Mouse (Mus musculus) intestine, postnatal 0 days (tissue): ENCODE results near the gene Aldh16a1. TPM values are rescaled to one million over a fixed set of nuclear protein-coding genes. Genes with fewer than 3 reads are reported as not detected.
A peak's percentile ranks its signal among the peaks of the same experiment; 100 is the strongest.

ENCODE experiments used
- ATAC-seq: fragments of 200-750 bp; cut with Nextera tagmentation; 2 replicates; pipeline ENCODE4 v1.8.0; 2017; ENCODE audit warnings: mild to moderate bottlenecking, moderate TSS enrichment, moderate library complexity
- H3K27ac ChIP-seq: fragments of 300-500 bp; sonication (generic); 2 replicates; pipeline ENCODE4 v1.5.1; 2014; ENCODE audit warnings: mild to moderate bottlenecking, low read depth, low read length, moderate library complexity
- H3K27me3 ChIP-seq: fragments of 300-500 bp; sonication (generic); replicated peaks from 2 replicates; pipeline ENCODE4 v1.6.1; 2014; ENCODE audit warnings: low read length, mixed read lengths; ENCODE audit not compliant: control insufficient read depth, insufficient read depth
- H3K36me3 ChIP-seq: fragments of 300-500 bp; sonication (generic); 2 replicates; pipeline ENCODE4 v1.6.1; 2014; ENCODE audit warnings: mild to moderate bottlenecking, moderate library complexity; ENCODE audit not compliant: control insufficient read depth, insufficient read depth
- H3K4me1 ChIP-seq: fragments of 300-500 bp; sonication (generic); replicated peaks from 2 replicates; pipeline ENCODE4 v1.6.1; 2014; ENCODE audit warnings: antibody characterized with exemption, low read length, mixed read lengths; ENCODE audit not compliant: control insufficient read depth, insufficient read depth
- H3K4me2 ChIP-seq: fragments of 300-500 bp; sonication (generic); replicated peaks from 2 replicates; pipeline ENCODE4 v1.6.1; 2014; ENCODE audit warnings: low read depth, mild to moderate bottlenecking, moderate library complexity
- H3K4me3 ChIP-seq: fragments of 300-500 bp; sonication (generic); 2 replicates; pipeline ENCODE4 v1.5.1; 2014; ENCODE audit warnings: low read depth, low read length
- H3K9ac ChIP-seq: fragments of 300-500 bp; sonication (generic); 2 replicates; pipeline ENCODE4 v1.6.1; 2014; ENCODE audit warnings: mild to moderate bottlenecking, low read depth, low read length
- H3K9me3 ChIP-seq: fragments of 300-500 bp; sonication (generic); 2 replicates; pipeline ENCODE4 v1.6.1; 2016; ENCODE audit warnings: mixed run types; ENCODE audit not compliant: control insufficient read depth
- CTCF ChIP-seq: sonication (generic); IDR thresholded peaks from 2 replicates; pipeline ENCODE4 v1.5.1; 2016; ENCODE audit warnings: low read depth, mild to moderate bottlenecking, control low read depth, antibody characterized with exemption, moderate library complexity
- WGBS: fragments of 180-500 bp; shearing (Covaris S2); extraction: QIAGEN DNeasy Blood & Tissue Kit; methylation state at CpG from one replicate; pipeline ENCODE4 v1.1.7; 2014; 5-methylcytosine and 5-hydroxymethylcytosine counted together
- polyA plus RNA-seq: library from polyadenylated mRNA; unstranded; fragments of >200 nt; fragmentation: Nextera tagmentation; extraction: Ambion mirVana; gene quantifications from 2 replicates; pipeline ENCODE4 v1.2.1, GENCODE M21; 2015

Gene Aldh16a1
- polyA plus RNA-seq, 1 experiment from 2014 or later = 86.8 TPM

DNA sequence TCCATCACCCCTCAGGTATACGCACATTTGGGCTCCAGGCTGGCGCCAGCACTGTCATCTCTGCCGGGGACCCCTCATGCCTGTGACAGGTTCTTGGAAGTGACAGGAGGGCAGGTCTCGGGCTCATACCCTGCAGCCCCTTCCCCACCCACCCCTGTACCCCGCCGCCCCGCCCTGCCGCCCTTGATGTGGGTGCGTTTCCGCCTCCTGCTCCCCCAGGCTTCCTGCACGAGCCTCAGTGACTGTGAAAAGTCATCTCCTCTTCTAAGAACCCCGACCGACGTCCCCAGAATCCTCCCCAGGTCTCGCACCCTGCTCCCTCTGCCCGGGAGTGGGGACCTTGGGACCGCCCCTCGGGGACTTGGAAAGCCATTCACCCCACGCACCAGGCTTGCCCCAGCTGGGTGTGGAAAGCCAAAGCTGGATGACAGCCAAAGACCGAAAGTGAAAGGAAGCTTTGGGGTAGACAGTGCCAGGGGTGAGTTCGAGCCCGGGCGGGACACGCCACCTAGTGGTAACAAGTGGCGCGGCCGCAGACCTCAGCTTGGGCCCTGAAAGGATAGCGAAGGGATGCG lies 18.3 kb downstream of the Aldh16a1 start, which contains the start of the genes Gm45713 and Flt3l:
Gene Gm45713, minus strand, starts transcription at position 239 of the 575 bp plus-strand sequence.
Gene Flt3l, minus strand, starts transcription at position 440 of the 575 bp plus-strand sequence.
- Histone ChIP-seq H3K27me3 (no peaks in the 10 kb centered on the region), H3K9ac (peak within 1 kb of the TSS; percentile 53), H3K36me3 (0 out of 2 replicates have a peak, but pooled peaks cover 2% of the 10 kb centered on the region), H3K4me1 (no peaks in the 10 kb centered on the region), H3K9me3 (no peaks in the 10 kb centered on the region), H3K4me3 (peak within 1 kb of the TSS; percentile 64), H3K4me2 (peak within 1 kb of the TSS; percentile 85), H3K27ac (peak within 1 kb of the TSS; percentile 35; the same call in 1 of the 2 replicates)
- peak; percentile 98 for TF ChIP-seq CTCF
- ATAC-seq = peak; percentile 80
- WGBS = 4% methylated on average over 29 of the region's 29 CpGs

DNA sequence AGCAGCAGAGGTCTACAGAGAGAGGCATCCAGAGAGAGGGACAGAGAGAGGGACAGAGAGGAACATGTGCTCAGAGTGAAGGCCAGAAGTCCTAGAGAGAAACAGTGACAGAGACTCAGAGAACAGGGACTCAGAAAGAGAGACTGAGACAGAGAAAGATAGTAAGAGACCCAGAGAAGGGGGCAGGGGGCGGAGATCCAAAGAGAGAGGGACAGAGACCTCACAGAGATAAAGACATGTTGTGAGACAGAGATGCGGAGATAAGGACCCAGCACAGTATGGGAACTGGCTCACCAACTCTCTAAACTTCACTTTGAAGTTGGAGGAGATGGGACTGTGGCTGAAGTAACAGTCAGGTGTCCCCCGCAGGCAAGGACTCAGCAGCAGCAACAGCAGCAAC lies 19.0 kb downstream of the Aldh16a1 start:
- Histone ChIP-seq H3K4me1 (no peaks in the 10 kb centered on the region), H3K4me2 (peak overlapping the region; percentile 85), H3K27me3 (no peaks in the 10 kb centered on the region), H3K9ac (0 out of 2 replicates have a peak overlapping the region, but pooled peaks have one; percentile 53), H3K4me3 (peak overlapping the region; percentile 64; the same call in 1 of the 2 replicates), H3K27ac (no peak overlapping the region), H3K9me3 (no peaks in the 10 kb centered on the region), H3K36me3 (no peaks in the 10 kb centered on the region)
- WGBS = 90% methylated on average over 3 of the region's 3 CpGs
- ATAC-seq = no peak
- TF ChIP-seq CTCF = no peak

DNA sequence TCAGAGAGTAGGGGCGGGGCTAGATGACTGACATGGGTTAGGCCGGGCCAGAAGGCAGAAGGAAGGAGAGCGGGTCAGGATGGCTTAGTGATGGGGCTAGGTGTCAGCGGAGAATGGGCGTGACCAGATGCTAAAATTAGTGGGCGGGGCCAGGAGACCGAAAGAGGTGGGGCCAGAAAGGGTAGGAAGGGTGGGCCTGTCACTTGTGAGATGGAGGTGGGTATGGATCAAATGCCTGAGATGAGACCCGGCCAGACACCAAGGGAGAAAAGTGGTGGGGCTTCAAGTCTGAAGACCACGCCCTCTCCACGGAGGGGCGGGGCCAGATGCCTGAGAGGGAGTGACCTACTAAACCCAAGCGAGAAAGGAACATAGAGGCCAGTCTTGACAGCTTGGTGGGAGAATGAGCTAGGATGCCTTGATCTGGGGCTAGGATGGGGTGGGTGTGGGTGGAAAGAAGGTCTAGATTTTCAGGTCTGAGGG lies 19.8 kb downstream of the Aldh16a1 start:
- Histone ChIP-seq H3K9me3 (no peaks in the 10 kb centered on the region), H3K4me2 (no peak overlapping the region), H3K27ac (no peak overlapping the region)

DNA sequence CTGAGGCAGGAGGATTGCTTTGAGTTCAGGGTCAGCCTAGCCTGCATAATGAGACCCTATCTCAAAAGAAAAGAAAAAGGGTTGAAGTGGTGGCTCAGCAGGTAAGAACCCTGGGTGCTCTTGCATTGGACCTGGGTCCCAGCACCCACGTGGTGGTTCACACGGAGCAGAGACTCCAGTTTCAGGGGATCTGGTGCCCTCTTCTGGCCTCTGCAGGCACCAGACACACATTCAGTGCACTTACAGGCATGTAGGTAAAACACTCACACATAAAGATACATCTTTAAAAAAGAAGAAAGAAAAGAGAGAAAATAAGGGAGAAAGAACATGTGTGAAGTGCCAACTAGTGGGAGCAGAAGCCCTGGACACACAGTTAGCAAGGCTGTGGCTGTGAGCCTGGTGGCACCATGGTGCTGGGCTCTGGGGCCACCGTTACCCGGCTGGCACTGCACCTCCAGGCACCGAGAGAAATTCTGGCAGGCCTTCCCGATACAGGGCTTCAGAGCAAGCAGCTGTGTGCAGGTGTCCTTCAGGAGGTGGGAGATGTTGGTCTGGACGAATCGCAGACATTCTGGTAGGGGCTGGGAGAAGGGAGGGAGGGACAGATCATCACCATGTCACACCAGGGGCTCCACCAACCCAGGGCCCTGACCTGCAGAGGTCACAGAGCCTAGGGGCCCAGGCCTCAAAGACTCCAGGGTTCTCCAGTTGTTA lies 20.8 kb downstream of the Aldh16a1 start:
- Histone ChIP-seq H3K9me3 (no peaks in the 10 kb centered on the region), H3K4me3 (no peak overlapping the region), H3K27me3 (no peaks in the 10 kb centered on the region), H3K36me3 (no peaks in the 10 kb centered on the region), H3K4me1 (no peaks in the 10 kb centered on the region), H3K4me2 (no peak overlapping the region), H3K9ac (no peak overlapping the region), H3K27ac (no peak overlapping the region)
- TF ChIP-seq CTCF = peak; percentile 56
- 86% methylated on average over 8 of the region's 8 CpGs for WGBS
- ATAC-seq = no peak

More for the DNA sequence above, 19.8 kb downstream of the Aldh16a1 start:
- H3K4me1 ChIP-seq = no peaks in the 10 kb centered on the region
- no peak overlapping the region for H3K4me3 ChIP-seq
- no peak overlapping the region for H3K9ac ChIP-seq
- WGBS = 20% methylated on average over 12 of the region's 12 CpGs
- no peaks in the 10 kb centered on the region for H3K36me3 ChIP-seq
- no peak for ATAC-seq
- TF ChIP-seq CTCF = no peak
- H3K27me3 ChIP-seq = no peaks in the 10 kb centered on the region

DNA sequence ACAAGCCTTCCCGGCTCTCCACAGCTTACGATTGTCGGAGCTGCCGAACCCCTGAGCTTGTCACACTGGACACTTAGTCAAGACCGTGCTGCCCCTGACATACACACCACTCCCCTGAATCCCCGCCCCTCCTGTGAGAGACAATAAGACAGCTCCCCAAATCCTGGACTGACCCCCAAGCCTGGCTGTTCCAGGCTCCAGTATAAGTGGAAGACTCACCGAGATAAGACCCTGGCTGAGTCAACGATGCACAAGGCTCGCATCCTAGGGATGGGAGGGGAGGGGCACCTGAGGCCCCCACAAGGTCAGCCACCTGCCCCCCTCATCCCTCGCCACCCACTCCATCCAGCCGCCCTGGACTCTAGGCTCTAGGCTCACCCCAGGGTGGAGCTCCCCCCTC lies 22.5 kb downstream of the Aldh16a1 start:
- H3K4me3 ChIP-seq = no peak overlapping the region
- H3K9me3 ChIP-seq = no peaks in the 10 kb centered on the region
- WGBS = 78% methylated on average over 11 of the region's 11 CpGs
- H3K27ac ChIP-seq = no peak overlapping the region
- TF ChIP-seq CTCF = no peak
- H3K9ac ChIP-seq = no peak overlapping the region
- no peaks in the 10 kb centered on the region for H3K4me1 ChIP-seq
- ATAC-seq = no peak
- no peak overlapping the region for H3K4me2 ChIP-seq
- H3K36me3 ChIP-seq = peaks cover 4% of the 10 kb centered on the region
- H3K27me3 ChIP-seq = no peaks in the 10 kb centered on the region

DNA sequence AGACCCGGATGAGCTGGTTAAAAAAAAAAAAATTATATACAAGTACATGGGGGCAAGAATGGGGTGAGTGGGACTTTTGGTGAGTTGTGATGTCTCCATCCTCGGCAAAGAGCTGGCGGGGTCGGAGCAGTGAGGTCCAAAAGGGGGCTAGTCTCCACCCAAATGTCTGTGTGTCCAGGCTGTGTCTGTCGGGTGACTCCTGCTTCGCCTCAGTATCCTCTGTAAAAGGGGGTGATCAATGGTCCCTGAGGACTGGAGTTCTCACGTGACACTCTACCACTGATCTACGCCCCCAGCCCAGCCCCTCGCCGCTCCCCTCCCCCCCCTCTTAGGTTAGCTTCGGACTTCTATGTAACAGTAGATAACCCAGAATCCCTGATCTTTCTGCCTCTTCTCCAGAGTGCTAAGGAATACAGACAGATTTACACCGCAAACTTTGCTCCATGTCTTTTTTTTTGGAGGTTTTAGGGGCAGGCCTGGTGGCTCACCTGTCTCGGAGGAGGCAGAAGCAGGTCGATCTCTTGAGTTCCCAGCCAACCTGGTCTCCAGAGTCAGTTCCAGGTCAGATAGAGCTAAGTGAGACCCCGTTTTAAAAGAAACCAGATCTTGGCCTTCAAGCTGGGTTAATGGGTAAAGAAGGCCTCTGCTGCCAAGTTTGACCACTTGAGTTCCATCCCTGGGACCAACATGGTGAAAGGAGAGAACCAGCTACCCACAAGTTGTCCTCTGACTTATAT lies 24.4 kb downstream of the Aldh16a1 start:
- Histone ChIP-seq H3K4me2 (peak overlapping the region; percentile 85), H3K4me1 (0 out of 2 replicates have a peak, but pooled peaks cover 3% of the 10 kb centered on the region), H3K36me3 (peaks cover 23% of the 10 kb centered on the region), H3K9ac (no peak overlapping the region), H3K27ac (peak overlapping the region; percentile 77; the same call in 1 of the 2 replicates), H3K9me3 (no peaks in the 10 kb centered on the region), H3K27me3 (no peaks in the 10 kb centered on the region), H3K4me3 (peak overlapping the region; percentile 93; the same call in 1 of the 2 replicates)
- TF ChIP-seq CTCF = no peak
- WGBS = 68% methylated on average over 15 of the region's 15 CpGs
- no peak for ATAC-seq
